In the genomic region with DNA sequence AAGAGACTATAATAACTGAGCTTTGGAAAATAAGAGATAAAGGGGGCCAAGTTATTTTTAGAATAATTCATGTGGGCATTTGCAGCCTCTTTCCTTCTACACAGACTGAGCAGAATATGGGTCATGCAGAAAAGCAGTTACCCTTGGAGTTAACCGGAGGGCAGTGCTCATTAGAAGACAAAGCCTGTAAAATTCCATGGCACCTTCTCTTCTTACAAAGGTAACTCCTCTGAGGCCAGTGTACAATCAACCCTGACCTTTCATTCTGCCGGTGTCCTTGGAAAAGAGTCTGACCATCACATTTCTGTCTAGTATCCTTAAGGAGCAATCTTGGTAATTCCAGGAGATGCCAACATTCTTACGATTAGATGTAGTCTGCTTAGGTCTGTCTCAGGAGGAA, we compare ENCODE assay signal across 18 mouse cellular contexts. TPM values are rescaled to one million over a fixed set of nuclear protein-coding genes. Genes with fewer than 3 reads are reported as not detected.
"Had no signal": no experiment of that assay in that cellular context is flagged by ENCODE, and none has a peak within 500 bp of the region (broad histone marks: within the 10 kb centered on the region; RNA-seq: fewer than 3 reads in every experiment).

No protein-coding gene starts in this region.

- H3K4me1 ChIP-seq: lung, embryonic 15.5 days; midbrain, embryonic 15.5 days; neural tube, embryonic 12.5 days had no signal

- DNase-seq: liver; liver, embryonic 13.5 days; liver, postnatal 0 days; lung, postnatal 14 days; retina, postnatal 1 day; right cerebral cortex, postnatal 4 days; spleen, adult 18-20 months; thymus, adult 18-20 months; thymus, postnatal 14 days had no signal

- H3K36me3 ChIP-seq: limb, embryonic 12.5 days; liver, embryonic 13.5 days; lung, embryonic 15.5 days; midbrain, embryonic 15.5 days; neural tube, embryonic 12.5 days had no signal

- ATAC-seq: liver, postnatal 0 days; midbrain, embryonic 15.5 days had no signal

- H3K9me3 ChIP-seq: limb, embryonic 12.5 days; liver, embryonic 13.5 days; lung, embryonic 15.5 days; megakaryocyte, embryonic 14.5 days; midbrain, embryonic 15.5 days; neural tube, embryonic 12.5 days had no signal

- H3K27me3 ChIP-seq: limb, embryonic 12.5 days; liver, embryonic 13.5 days; lung, embryonic 15.5 days; megakaryocyte, embryonic 14.5 days; midbrain, embryonic 15.5 days; neural tube, embryonic 12.5 days had no signal

- H3K4me2 ChIP-seq: limb, embryonic 12.5 days; liver, embryonic 13.5 days; lung, embryonic 15.5 days; midbrain, embryonic 11.5 days; midbrain, embryonic 15.5 days; neural tube, embryonic 12.5 days had no signal

- H3K27ac ChIP-seq: limb, embryonic 12.5 days; liver, embryonic 13.5 days; lung, embryonic 15.5 days; macrophage; midbrain, embryonic 15.5 days; neural tube, embryonic 12.5 days had no signal

- H3K9ac ChIP-seq: limb, embryonic 12.5 days; liver, embryonic 13.5 days; liver, postnatal 0 days; lung, embryonic 15.5 days; midbrain, embryonic 15.5 days; neural tube, embryonic 12.5 days had no signal

- H3K4me3 ChIP-seq: limb, embryonic 12.5 days; liver, embryonic 13.5 days; lung, embryonic 15.5 days; megakaryocyte, embryonic 14.5 days; midbrain, embryonic 15.5 days; neural tube, embryonic 12.5 days had no signal

RNA-seq across cellular contexts. Expression of a gene that starts 37.0 kb away (rescaled TPM):
- total RNA-seq: layer of hippocampus, postnatal 10 days had no signal
- polyA plus RNA-seq: lung, embryonic 15.5 days; macrophage; neural tube, embryonic 12.5 days; stomach, embryonic 14.5 days had no signal
